Mouse (Mus musculus) CH12.LX (cell line): ENCODE results near the gene Rptor. TPM values are rescaled to one million over a fixed set of nuclear protein-coding genes. Genes with fewer than 3 reads are reported as not detected.

ENCODE experiments used
- DNase-seq: peaks from one replicate; pipeline ENCODE4 v3.0.0-alpha.2; 2013; ENCODE audit errors: extremely low read depth
- H3K27ac ChIP-seq: 2 replicates; pipeline ENCODE4 v1.5.1; 2012; ENCODE audit warnings: low read depth, mild to moderate bottlenecking, control low read depth, moderate library complexity; ENCODE audit not compliant: insufficient read depth
- H3K27me3 ChIP-seq: replicated peaks from 2 replicates; pipeline ENCODE3; 2012; ENCODE audit warnings: inconsistent platforms
- H3K36me3 ChIP-seq, 2 experiments: replicated peaks in 1 of 2; 2 replicates each; pipeline versions ENCODE3 to v1.6.1; 2012; ENCODE audit warnings: inconsistent platforms in 1 of 2, low read length in 1 of 2, mild to moderate bottlenecking in 1 of 2, mixed read lengths in 1 of 2, moderate library complexity in 1 of 2; ENCODE audit not compliant: control insufficient read depth in 1 of 2, insufficient read depth in 1 of 2
- H3K4me1 ChIP-seq, 2 experiments: 2 replicates each; pipeline ENCODE4 v1.6.1; 2012; ENCODE audit warnings: inconsistent platforms in 1 of 2, moderate library complexity in 1 of 2; ENCODE audit not compliant: insufficient read depth in 2 of 2, control insufficient read depth in 1 of 2
- H3K4me2 ChIP-seq: 2 replicates; pipeline ENCODE4 v1.6.1; 2012; ENCODE audit warnings: low read depth, mild to moderate bottlenecking, control low read depth; ENCODE audit not compliant: poor library complexity, insufficient read depth, severe bottlenecking
- H3K4me3 ChIP-seq, 3 experiments: fragments of 150-350 bp in 1 of 3; sonication (generic) in 1 of 3; replicated peaks in 1 of 3; 2 replicates each; pipeline versions ENCODE3 to v1.5.1; 2011 to 2012; ENCODE audit warnings: low read depth in 2 of 3, low read length in 2 of 3, mild to moderate bottlenecking in 2 of 3, moderate library complexity in 2 of 3, control low read depth in 1 of 3, improper control_type of control experiment in 1 of 3, inconsistent platforms in 1 of 3, mixed read lengths in 1 of 3; ENCODE audit not compliant: poor library complexity in 1 of 3
- H3K79me2 ChIP-seq: replicated peaks from 2 replicates; pipeline ENCODE4 v1.6.1; 2012; ENCODE audit warnings: mild to moderate bottlenecking, moderate library complexity; ENCODE audit not compliant: control insufficient read depth, poor library complexity, insufficient read depth, severe bottlenecking; ENCODE audit errors: extremely low read depth
- H3K9ac ChIP-seq: 2 replicates; pipeline ENCODE4 v1.6.1; 2012; ENCODE audit warnings: low read depth, mild to moderate bottlenecking, control low read depth, moderate library complexity; ENCODE audit not compliant: insufficient read depth
- H3K9me3 ChIP-seq: replicated peaks from 2 replicates; pipeline ENCODE3; 2012; ENCODE audit warnings: low read length, inconsistent platforms, mixed read lengths
- BHLHE40 ChIP-seq: IDR thresholded peaks from 2 replicates; pipeline ENCODE4 v1.6.1; 2011; ENCODE audit warnings: mild to moderate bottlenecking, low read depth, low read length, improper control_type of control experiment
- CHD1 ChIP-seq: IDR thresholded peaks from 2 replicates; pipeline ENCODE4 v1.6.1; 2012; ENCODE audit warnings: low read depth, low read length, improper control_type of control experiment, inconsistent platforms
- CHD2 ChIP-seq: IDR thresholded peaks from 2 replicates; pipeline ENCODE4 v1.6.1; 2011; ENCODE audit warnings: low read length, improper control_type of control experiment
- EP300 ChIP-seq: IDR thresholded peaks from 2 replicates; pipeline ENCODE4 v1.6.1; 2011; ENCODE audit warnings: low read length, improper control_type of control experiment
- ETS1 ChIP-seq: conservative IDR thresholded peaks from 2 replicates; pipeline ENCODE4 v1.6.1; 2012; ENCODE audit warnings: low read depth, mild to moderate bottlenecking, inconsistent platforms, low read length, improper control_type of control experiment, moderate library complexity
- GABPA ChIP-seq: IDR thresholded peaks from 2 replicates; pipeline ENCODE4 v1.6.1; 2012; ENCODE audit warnings: low read depth, low read length, improper control_type of control experiment, inconsistent platforms; ENCODE audit not compliant: insufficient replicate concordance
- HCFC1 ChIP-seq: IDR thresholded peaks from 2 replicates; pipeline ENCODE4 v1.6.1; 2012; ENCODE audit warnings: low read depth, mild to moderate bottlenecking, inconsistent platforms, low read length, improper control_type of control experiment
- JUND ChIP-seq: conservative IDR thresholded peaks from 2 replicates; pipeline ENCODE4 v1.6.1; 2011; ENCODE audit warnings: low read depth, low read length, improper control_type of control experiment
- KAT2A ChIP-seq: IDR thresholded peaks from 2 replicates; pipeline ENCODE4 v1.6.1; 2012; ENCODE audit warnings: low read length, improper control_type of control experiment, inconsistent platforms; ENCODE audit not compliant: insufficient replicate concordance
- MAX ChIP-seq: IDR thresholded peaks from 2 replicates; pipeline ENCODE4 v1.6.1; 2011; ENCODE audit warnings: low read length, improper control_type of control experiment
- MYC ChIP-seq: IDR thresholded peaks from 2 replicates; pipeline ENCODE4 v1.6.1; 2011; ENCODE audit warnings: low read depth, mild to moderate bottlenecking, improper control_type of control experiment, low read length
- NRF1 ChIP-seq: IDR thresholded peaks from 2 replicates; pipeline ENCODE4 v1.6.1; 2014; ENCODE audit warnings: low read depth, mild to moderate bottlenecking, inconsistent platforms, low read length, improper control_type of control experiment, moderate library complexity
- PAX5 ChIP-seq: IDR thresholded peaks from 2 replicates; pipeline ENCODE4 v1.6.1; 2012; ENCODE audit warnings: low read length, inconsistent platforms, mixed read lengths
- POLR2A ChIP-seq: IDR thresholded peaks from 2 replicates; pipeline ENCODE4 v1.6.1; 2011; ENCODE audit warnings: low read depth, mild to moderate bottlenecking, improper control_type of control experiment, low read length
- POLR2AphosphoS2 ChIP-seq: IDR thresholded peaks from 2 replicates; pipeline ENCODE4 v1.6.1; 2011; ENCODE audit warnings: low read depth, low read length, improper control_type of control experiment
- RAD21 ChIP-seq: IDR thresholded peaks from 2 replicates; pipeline ENCODE4 v1.6.1; 2011; ENCODE audit warnings: low read depth, mild to moderate bottlenecking, low read length, improper control_type of control experiment, moderate library complexity
- RCOR1 ChIP-seq: conservative IDR thresholded peaks from 2 replicates; pipeline ENCODE4 v1.6.1; 2012; ENCODE audit warnings: low read depth, mild to moderate bottlenecking, inconsistent platforms, low read length, improper control_type of control experiment
- SMC3 ChIP-seq: IDR thresholded peaks from 2 replicates; pipeline ENCODE4 v1.6.1; 2011; ENCODE audit warnings: low read depth, low read length, improper control_type of control experiment
- TBP ChIP-seq: conservative IDR thresholded peaks from 2 replicates; pipeline ENCODE4 v1.6.1; 2011; ENCODE audit warnings: low read depth, low read length, improper control_type of control experiment
- TCF12 ChIP-seq: IDR thresholded peaks from 2 replicates; pipeline ENCODE4 v1.6.1; 2014; ENCODE audit warnings: low read depth, mild to moderate bottlenecking, inconsistent platforms, low read length, improper control_type of control experiment
- UBTF ChIP-seq: IDR thresholded peaks from 2 replicates; pipeline ENCODE4 v1.6.1; 2012; ENCODE audit warnings: low read depth, mild to moderate bottlenecking, inconsistent platforms, low read length, improper control_type of control experiment, moderate library complexity
- dilution Hi-C: fragments of 300-500 bp; cut with MboI; formaldehyde crosslinking; loops from 2 replicates; pipeline ENCODE4 v1.14.3; 2020; ENCODE audit warnings: low sequenced_read_pairs; ENCODE audit not compliant: extremely low pct_unique_long_range_greater_than_20kb, extremely low pct_ligation_motif_present
- in situ Hi-C: fragments of 300-500 bp; cut with MboI; formaldehyde crosslinking; loops from 3 replicates; pipeline ENCODE4 v1.14.3; 2019; ENCODE audit warnings: low sequenced_read_pairs, low pct_ligation_motif_present, low pct_unique_long_range_greater_than_20kb, mixed read lengths
- polyA plus RNA-seq: library from polyadenylated mRNA; unstranded; fragments of >175 nt; gene quantifications from 2 replicates; pipeline ENCODE4 v1.2.1, GENCODE M21; 2012; ENCODE audit warnings: low read depth; ENCODE audit not compliant: insufficient read length
- total RNA-seq, 2 experiments: library from RNA; depleted of rRNA; stranded (reverse); fragments of 300-350 nt in 1 of 2; fragments of >200 nt in 1 of 2; gene quantifications; 2 replicates each; pipeline ENCODE4 v1.2.3; 2012 to 2014

Gene Rptor
- total and polyA plus RNA-seq, 3 experiments: 10.3 to 33.1 (median 26.7) TPM

- dilution Hi-C loops: no loop called here
Observed at GRCm38 (mm10) chr11:119937772-119938502, 335.2 kb downstream of the Rptor start.

DNA sequence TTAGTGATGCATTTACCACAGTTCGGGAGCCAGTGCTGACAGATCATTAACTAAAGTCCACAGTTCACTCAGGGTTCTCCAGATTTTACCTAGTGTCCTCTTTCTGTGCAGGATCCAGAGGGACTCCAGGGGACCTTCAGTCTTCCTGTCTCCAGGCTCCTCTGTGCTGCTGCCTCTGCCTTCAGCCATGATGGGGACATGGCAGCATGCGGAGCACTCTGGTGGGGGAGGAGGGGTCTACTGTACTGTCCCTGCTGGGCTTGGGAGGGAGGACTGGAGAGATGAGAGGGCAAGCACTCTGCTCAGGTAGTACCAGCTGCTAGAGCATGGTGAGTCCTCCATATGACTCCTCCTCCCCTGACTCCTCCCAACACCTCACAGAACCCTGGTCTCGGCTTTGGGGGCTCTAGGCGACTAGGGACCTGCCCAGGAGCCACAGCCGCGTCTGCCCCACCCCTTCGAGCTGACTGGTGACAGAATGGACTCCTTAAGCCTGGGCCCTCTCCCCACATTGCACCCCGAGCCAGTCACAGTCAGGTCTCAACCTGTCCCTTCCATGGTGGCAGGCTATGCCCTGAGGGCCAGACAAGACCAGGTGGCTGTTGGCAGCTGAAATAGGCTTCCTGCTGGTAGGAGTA is 336.5 kb downstream of the Rptor start:
- no peak for TF ChIP-seq CHD2
- Histone ChIP-seq H3K27me3 (peaks cover 55% of the 10 kb centered on the region), H3K9ac (no peak overlapping the region), H3K36me3 (no peaks in the 10 kb centered on the region), H3K79me2 (no peaks in the 10 kb centered on the region), H3K27ac (no peak overlapping the region), H3K4me1 (peaks cover 16 to 57% of the 10 kb centered on the region in 2 experiments), H3K4me2 (no peak overlapping the region), H3K4me3 (no peak overlapping the region), H3K9me3 (no peaks in the 10 kb centered on the region)
- dilution Hi-C loops (no loop called here), in situ Hi-C loops (no loop called here)
- no peak for DNase-seq

More at GRCm38 (mm10) chr11:119937772-119938502, 335.2 kb downstream of the Rptor start:
- in situ Hi-C loops: no loop called here
- H3K4me2 ChIP-seq: no peak overlapping the region
- H3K27me3 ChIP-seq: peaks cover 45% of the 10 kb centered on the region
- H3K27ac ChIP-seq: no peak overlapping the region
- no peaks in the 10 kb centered on the region for H3K36me3 ChIP-seq
- no peaks in the 10 kb centered on the region for H3K79me2 ChIP-seq
- no peaks in the 10 kb centered on the region for H3K9me3 ChIP-seq
- DNase-seq: no peak
- H3K9ac ChIP-seq: no peak overlapping the region
- TF ChIP-seq CHD2 (no peak), HCFC1 (no peak), NRF1 (no peak), CHD1 (no peak), TCF12 (no peak), MAX (no peak), ETS1 (no peak)
- H3K4me1 ChIP-seq: peaks cover 23 to 57% of the 10 kb centered on the region in 2 experiments
- no peak overlapping the region for H3K4me3 ChIP-seq

DNA sequence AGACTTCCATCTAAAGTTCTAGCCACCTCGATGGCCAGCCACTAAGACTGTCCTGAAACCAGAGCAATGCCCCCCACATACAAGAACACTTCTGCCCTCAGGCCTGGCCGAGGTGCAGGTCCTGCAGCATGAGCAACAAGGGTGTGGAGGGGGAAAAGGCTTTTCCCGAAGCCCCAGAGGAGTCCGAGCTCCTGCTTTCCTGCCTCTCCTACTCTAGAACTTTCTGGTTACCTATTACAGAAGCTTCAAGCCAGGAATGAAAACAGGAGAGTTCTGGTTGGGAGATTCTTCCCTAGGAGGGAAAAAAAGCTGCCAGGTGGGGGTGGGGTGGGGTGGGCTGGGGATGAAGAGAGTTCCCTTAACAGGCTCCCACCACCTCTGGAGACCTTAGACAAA is 337.0 kb downstream of the Rptor start:
- H3K79me2 ChIP-seq: no peaks in the 10 kb centered on the region
- dilution Hi-C loops: no loop called here
- no peak overlapping the region for H3K27ac ChIP-seq
- peaks cover 57% of the 10 kb centered on the region for H3K27me3 ChIP-seq
- H3K9me3 ChIP-seq: no peaks in the 10 kb centered on the region
- H3K36me3 ChIP-seq: no peaks in the 10 kb centered on the region
- H3K9ac ChIP-seq: no peak overlapping the region
- DNase-seq: no peak
- H3K4me2 ChIP-seq: no peak overlapping the region
- TF ChIP-seq GABPA (no peak), MYC (no peak), SMC3 (no peak), UBTF (no peak), JUND (no peak), EP300 (no peak), PAX5 (no peak), ETS1 (no peak), RCOR1 (no peak), TBP (no peak), POLR2AphosphoS2 (no peak), POLR2A (no peak), HCFC1 (no peak), KAT2A (no peak), CHD2 (no peak), RAD21 (no peak), BHLHE40 (no peak)
- no peak overlapping the region for H3K4me3 ChIP-seq
- in situ Hi-C loops: no loop called here
- peaks cover 12 to 57% of the 10 kb centered on the region in 2 experiments for H3K4me1 ChIP-seq
